Mouse (Mus musculus): ENCODE data around the gene Ssbp3.

- TF ChIP-seq CTCF (IDR thresholded peaks at IDR 0.05; ENCODE audit: low read depth), result no peak
- TF ChIP-seq EP300 (IDR thresholded peaks at IDR 0.05; ENCODE audit: low read depth), result no peak
These were observed 92.1 kb downstream of the Ssbp3 start for GRCm38 (mm10) chr4:107002517-107003165.
